Mouse (Mus musculus) adrenal gland, postnatal 25 days (tissue): ENCODE measurements around the gene Tmem91. TPM values are rescaled to one million over a fixed set of nuclear protein-coding genes. Genes with fewer than 3 reads are reported as not detected.
"Not testable (repeated sequence)": the region's sequence is repeated elsewhere in the genome, so short reads cannot be mapped to it uniquely, and the experiment has no call there.

Experiments
- DNase-seq: peaks from one replicate; pipeline ENCODE4 v3.0.0; 2021; ENCODE audit warnings: mixed read lengths
- long read RNA-seq: library from polyadenylated mRNA; stranded (forward); transcript quantifications from one replicate; pipeline ENCODE4 v2.0.0, GENCODE M21; 2021
- total RNA-seq: library from RNA; stranded (reverse); gene quantifications from 2 replicates; pipeline ENCODE4 v1.2.3, GENCODE M21; 2021

The Tmem91 gene
- total RNA-seq = 2.0 TPM in 1 of 2 replicates, not detected in the other
- long read RNA-seq = 0 reads

- no peak for DNase-seq
These were observed at the start of gene Tmem91 for GRCm38 (mm10) chr7:25674719-25675300. Tmem91 (minus strand) TSS chr7:25675166.

- DNase-seq = not testable (repeated sequence)
These were observed 46.8 kb upstream of the Tmem91 start for GRCm38 (mm10) chr7:25721776-25722175.

DNA sequence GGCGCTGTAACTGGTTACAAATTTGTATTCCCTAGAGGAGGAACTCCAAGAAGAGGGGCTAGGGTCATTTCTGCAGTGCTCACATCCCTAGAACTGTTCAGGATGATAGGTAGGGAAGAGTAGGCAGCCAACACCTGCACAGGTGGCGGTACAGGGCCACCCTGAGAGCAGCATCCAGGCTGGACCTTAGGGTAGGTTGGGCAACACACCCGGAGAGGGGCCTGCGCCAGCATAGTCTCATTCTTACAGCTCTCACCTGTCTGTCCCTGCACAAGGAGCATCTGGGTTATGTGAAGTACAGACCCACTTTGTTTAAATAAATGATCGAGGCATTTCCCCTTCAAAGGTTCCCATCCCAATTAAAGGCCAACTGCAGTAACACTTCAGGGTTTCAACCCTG lies 45.8 kb upstream of the Tmem91 start:
- no peak for DNase-seq

GRCm38 (mm10) chr7:25719761-25720610 lies 45.0 kb upstream of the Tmem91 start:
- DNase-seq = peak; percentile 76

DNA sequence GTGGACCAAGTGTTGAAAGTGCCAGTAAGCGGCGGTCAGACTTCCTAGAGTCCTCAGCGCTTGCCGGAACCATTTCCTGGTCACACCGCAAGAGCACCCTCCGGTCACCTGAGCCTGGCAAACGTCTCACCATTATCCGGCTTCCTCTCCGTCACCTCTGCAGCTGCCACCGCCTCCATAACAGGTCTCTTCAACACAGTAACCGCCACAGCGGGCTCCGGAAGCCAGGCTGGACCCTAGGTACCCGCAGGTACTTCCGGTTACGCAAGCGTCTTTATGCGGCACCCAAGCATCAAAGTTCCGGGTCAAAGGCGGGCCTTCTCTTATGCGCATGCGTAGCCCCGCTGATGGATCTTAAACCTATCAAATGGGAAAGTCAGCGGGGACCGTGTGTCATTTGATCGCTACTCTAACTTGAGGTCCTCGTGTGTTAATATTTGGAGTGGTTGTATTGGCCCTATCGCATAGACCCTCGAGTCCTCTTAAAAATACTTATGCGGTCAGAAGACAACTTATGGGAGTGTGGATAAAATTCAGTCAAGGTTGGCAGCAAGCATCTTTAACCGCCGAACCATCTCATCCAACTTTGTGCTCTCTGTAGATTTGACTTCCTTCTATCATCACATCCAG lies 43.9 kb upstream of the Tmem91 start, which contains the start of gene Ccdc97:
Ccdc97 (minus strand) TSS at position 301 of the 630 bp plus-strand sequence.
- DNase-seq = peak; percentile 91

GRCm38 (mm10) chr7:25717478-25717877 lies 42.5 kb upstream of the Tmem91 start:
- DNase-seq = no peak

DNA sequence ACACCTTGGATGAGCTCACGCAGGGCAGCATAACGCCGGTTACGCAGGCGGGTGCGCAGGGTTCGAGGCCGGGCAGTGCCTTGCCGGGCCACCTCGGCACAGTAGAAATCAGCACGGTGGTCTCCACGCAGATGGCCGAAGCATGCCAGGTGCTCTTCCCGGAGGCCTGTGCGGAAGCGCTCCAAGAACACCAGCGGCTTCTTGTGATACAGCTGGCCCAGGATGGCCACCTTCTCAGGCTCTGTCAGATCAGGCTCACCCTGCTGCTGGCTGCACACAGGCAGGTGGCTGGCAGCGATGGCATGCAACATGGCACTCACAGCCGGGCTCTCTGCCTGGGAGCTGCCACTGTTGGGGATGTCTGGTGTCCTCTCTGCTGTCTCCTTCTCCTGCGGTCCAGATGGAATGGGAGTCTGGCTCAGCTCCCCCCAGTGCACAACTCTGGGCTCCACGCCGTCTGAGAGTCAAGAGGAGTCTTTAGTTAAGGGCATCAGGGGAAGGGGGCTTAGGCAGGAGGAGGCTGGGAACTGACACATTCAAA lies 40.8 kb upstream of the Tmem91 start:
- no peak for DNase-seq

- no peak for DNase-seq
These were observed 39.6 kb upstream of the Tmem91 start for GRCm38 (mm10) chr7:25714581-25714980.

- no peak for DNase-seq
These were observed 37.8 kb upstream of the Tmem91 start for GRCm38 (mm10) chr7:25712801-25713200.

- peak; percentile 53 for DNase-seq
These were observed 36.8 kb upstream of the Tmem91 start for GRCm38 (mm10) chr7:25711731-25712197.

DNA sequence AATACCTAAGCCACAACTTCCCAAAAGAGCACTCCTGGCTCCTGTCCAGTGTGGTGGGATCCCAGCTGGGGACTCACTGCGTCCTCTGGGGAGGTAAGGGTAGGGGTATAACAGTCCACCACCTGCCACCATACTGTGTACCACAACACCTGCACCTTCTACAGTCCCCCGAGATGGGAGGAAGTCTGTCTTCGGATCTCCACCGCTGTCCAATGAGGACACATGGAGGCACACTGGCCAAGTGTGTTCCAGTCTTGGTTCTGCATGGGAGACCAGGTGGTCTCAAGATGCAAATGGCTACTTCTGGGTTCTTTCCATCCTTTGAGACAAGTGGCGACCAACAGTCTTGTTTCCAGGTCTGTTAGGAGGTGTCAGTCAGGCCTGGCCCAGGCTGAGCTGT lies 36.2 kb upstream of the Tmem91 start:
- no peak for DNase-seq

DNA sequence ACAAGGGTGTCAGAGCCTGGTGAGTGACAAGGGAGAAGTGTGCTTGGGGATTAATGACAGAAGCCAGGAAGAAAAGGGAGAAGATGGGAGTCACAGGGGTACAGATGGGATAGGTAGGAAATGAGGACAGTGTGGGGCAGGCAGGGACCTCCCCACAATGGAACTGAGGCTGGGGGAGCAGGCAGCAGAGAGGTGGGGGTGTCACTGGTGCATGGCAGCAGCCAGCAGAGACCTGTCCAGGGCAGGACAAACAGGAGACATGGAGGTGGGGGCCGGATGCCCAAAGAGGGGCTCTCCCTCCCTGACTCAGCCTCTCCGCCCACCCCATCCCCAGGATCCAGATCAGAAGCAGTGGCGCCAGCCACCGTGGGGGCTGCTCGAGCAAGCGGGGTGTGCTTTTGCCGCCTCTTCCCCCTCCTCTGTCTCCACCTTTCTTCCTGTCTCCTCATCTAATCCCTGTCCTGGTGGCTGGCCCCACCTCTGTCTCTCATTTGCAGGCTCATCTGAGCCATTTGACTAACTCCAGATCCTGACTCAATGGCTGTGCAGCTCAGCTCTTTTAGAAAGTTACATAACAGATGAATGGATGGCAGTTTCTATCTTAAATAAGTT lies 35.7 kb upstream of the Tmem91 start:
- DNase-seq = no peak

DNA sequence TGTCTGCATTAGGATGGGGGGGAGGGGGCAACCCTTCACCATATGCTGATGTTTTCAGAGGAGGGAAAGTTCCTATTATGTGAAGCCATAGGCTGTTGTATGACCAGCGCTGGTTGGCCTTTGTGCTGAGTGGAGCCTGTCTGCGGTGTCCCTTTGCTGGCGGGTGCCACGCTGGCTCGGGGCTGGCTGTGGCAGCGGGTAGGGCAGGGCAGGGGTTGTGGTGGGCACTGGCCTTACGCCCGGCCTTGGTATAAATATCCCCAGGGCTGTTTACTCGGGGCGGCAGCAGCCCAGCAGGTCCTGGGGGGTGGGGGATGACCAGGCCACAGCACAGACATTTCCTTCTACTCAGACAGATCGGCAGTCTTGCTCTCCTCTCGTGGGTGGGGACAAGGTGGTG lies 35.0 kb upstream of the Tmem91 start:
- no peak for DNase-seq

GRCm38 (mm10) chr7:25707581-25708292 lies 32.8 kb upstream of the Tmem91 start:
- DNase-seq = no peak

DNA sequence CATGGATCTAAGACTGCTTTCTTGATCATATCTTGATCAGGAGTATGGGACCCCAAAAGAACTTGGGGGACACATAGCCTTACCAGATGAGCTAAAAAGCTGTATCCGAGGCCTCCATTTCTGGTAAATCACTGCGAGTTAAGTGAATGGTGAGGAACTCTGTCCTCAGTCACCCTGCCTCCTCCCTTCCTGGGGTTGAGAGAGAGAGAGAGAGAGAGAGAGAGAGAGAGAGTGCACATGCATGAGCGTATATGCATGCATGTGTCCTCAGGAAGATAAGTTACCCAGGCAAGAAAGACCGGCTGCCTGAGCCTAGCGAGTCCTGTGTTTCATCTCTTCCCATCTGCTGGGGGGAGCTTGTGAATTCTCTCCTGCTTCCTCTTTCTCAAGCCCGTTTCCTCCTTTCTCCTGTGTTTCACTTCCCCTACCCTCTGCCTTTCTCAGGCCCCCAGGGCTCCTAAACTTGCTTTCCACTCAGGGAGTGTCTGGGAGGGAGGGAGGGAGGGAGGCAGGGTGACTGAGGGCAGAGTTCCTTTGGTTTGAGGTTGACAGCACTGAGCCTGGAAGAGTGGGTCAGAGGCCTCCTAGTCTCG lies 31.7 kb upstream of the Tmem91 start:
- DNase-seq = no peak

GRCm38 (mm10) chr7:25705801-25706251 lies 30.9 kb upstream of the Tmem91 start:
- no peak for DNase-seq

DNA sequence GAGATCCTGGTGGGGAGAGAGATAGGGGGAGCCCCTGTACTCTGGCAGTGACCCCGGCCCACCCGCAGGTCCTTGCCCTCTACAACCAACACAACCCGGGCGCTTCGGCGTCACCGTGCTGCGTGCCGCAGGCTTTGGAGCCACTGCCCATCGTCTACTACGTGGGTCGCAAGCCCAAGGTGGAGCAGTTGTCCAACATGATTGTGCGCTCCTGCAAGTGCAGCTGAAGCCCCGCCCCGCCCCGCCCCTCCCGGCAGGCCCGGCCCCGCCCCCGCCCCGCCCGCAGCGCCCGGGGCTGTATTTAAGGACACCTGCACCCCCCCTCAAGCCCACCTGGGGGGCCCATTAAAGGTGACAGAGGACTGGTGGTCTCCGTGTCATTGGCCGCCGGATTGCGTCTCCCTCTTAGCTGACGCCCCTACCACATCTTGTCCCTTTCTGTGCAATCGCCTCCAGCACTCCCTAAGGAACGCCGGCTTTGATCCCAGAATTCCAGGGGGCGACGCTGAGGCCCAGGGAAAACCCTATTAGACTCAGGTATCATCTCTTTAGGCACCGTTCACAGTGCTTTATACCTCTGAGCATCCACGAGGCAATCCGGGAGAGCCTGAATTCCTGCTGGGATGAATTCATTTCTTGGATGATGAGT lies 29.9 kb upstream of the Tmem91 start:
- DNase-seq = no peak

GRCm38 (mm10) chr7:25703793-25704494 lies 29.0 kb upstream of the Tmem91 start:
- no peak for DNase-seq

DNA sequence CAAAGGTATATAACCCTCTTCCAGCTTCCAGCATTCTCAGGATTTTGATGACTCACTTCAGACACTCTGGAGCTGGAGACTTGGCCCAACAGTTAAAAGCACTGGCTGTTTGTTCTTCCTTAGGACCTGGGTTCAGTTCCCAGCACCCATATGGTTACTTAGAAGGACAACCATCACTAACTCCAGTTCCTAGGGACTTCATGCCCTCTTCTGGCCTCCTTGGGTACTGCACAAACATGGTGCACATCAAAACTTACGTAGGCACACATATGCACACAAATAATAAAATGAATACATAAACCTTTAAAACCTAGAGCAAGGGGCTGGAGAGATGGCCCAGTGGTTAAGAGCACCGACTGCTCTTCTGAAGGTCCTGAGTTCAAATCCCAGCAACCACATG lies 27.4 kb upstream of the Tmem91 start:
- DNase-seq = no peak

GRCm38 (mm10) chr7:25700732-25701131 lies 25.8 kb upstream of the Tmem91 start:
- no peak for DNase-seq
